In genomic region chr3:88137821-88138220, GRCm38 (mm10) we compare ENCODE assay signal across 8 mouse cellular contexts. TPM values are rescaled to one million over a fixed set of nuclear protein-coding genes. Genes with fewer than 3 reads are reported as not detected.
DNase-seq lines count a peak whose midpoint lies in the region; ATAC-seq lines count a peak whose summit lies in the region.

No protein-coding gene starts in this region.

- peak overlapping the region; percentile 78 for H3K9ac ChIP-seq in embryonic facial prominence, embryonic 13.5 days
- H3K9ac ChIP-seq in limb, embryonic 12.5 days (replicated peaks): peak overlapping the region; percentile 52
- peak overlapping the region; percentile 65 for H3K9ac ChIP-seq in neural tube, embryonic 15.5 days (replicated peaks)

- peak overlapping the region; percentile 98 for H3K4me3 ChIP-seq in embryonic facial prominence, embryonic 13.5 days
- peak overlapping the region; percentile 61 for H3K4me3 ChIP-seq in limb, embryonic 12.5 days (replicated peaks)
- H3K4me3 ChIP-seq in neural tube, embryonic 15.5 days (replicated peaks): peak overlapping the region; percentile 60

- ATAC-seq in embryonic facial prominence, embryonic 13.5 days (ENCODE audit: insufficient number of reproducible peaks, insufficient read depth, low FRiP score, low TSS enrichment, low read depth): no peak
- no peak for ATAC-seq in limb, embryonic 12.5 days (ENCODE audit: insufficient number of reproducible peaks, insufficient read depth, low FRiP score, low TSS enrichment, low read depth)
- ATAC-seq in neural tube, embryonic 15.5 days (ENCODE audit: low FRiP score): no peak

- peaks cover 39% of the 10 kb centered on the region for H3K4me1 ChIP-seq in embryonic facial prominence, embryonic 13.5 days
- H3K4me1 ChIP-seq in limb, embryonic 12.5 days (replicated peaks): peaks cover 34% of the 10 kb centered on the region
- peaks cover 45% of the 10 kb centered on the region for H3K4me1 ChIP-seq in neural tube, embryonic 15.5 days

- peak overlapping the region; percentile 94 for H3K4me2 ChIP-seq in embryonic facial prominence, embryonic 13.5 days
- peak overlapping the region; percentile 94 for H3K4me2 ChIP-seq in limb, embryonic 12.5 days
- H3K4me2 ChIP-seq in neural tube, embryonic 15.5 days: peak overlapping the region; percentile 99

- H3K36me3 ChIP-seq in embryonic facial prominence, embryonic 13.5 days: no peaks in the 10 kb centered on the region
- no peaks in the 10 kb centered on the region for H3K36me3 ChIP-seq in limb, embryonic 12.5 days
- no peaks in the 10 kb centered on the region for H3K36me3 ChIP-seq in neural tube, embryonic 15.5 days

- no peaks in the 10 kb centered on the region for H3K27me3 ChIP-seq in embryonic facial prominence, embryonic 13.5 days
- H3K27me3 ChIP-seq in limb, embryonic 12.5 days: no peaks in the 10 kb centered on the region
- H3K27me3 ChIP-seq in neural tube, embryonic 15.5 days (replicated peaks): peaks cover 14% of the 10 kb centered on the region

- peak; percentile 33 for DNase-seq in embryo, embryonic 10.5 days (ENCODE audit: low spot score)
- no peak for DNase-seq in embryo, embryonic 9.5 days (ENCODE audit: extremely low spot score)
- peak; percentile 89 for DNase-seq in 416B (ENCODE audit: low read depth)
- no peak for DNase-seq in adrenal gland, adult 18-20 months (ENCODE audit: low spot score in 2 of 2)
- DNase-seq in frontal cortex, postnatal 14 days (ENCODE audit: low spot score in 2 of 2): no peak

- H3K27ac ChIP-seq in embryonic facial prominence, embryonic 13.5 days: peak overlapping the region; percentile 99
- H3K27ac ChIP-seq in limb, embryonic 12.5 days: peak overlapping the region; percentile 98
- H3K27ac ChIP-seq in neural tube, embryonic 15.5 days (replicated peaks): peak overlapping the region; percentile 98

- H3K9me3 ChIP-seq in embryonic facial prominence, embryonic 13.5 days: no peaks in the 10 kb centered on the region
- no peaks in the 10 kb centered on the region for H3K9me3 ChIP-seq in limb, embryonic 12.5 days
- no peaks in the 10 kb centered on the region for H3K9me3 ChIP-seq in neural tube, embryonic 15.5 days (replicated peaks)

- 7% methylated on average over 3 of the region's 3 CpGs for whole genome bisulfite sequencing in embryonic facial prominence, embryonic 13.5 days
- 13% methylated on average over 3 of the region's 3 CpGs for WGBS in limb, embryonic 12.5 days
- WGBS in neural tube, embryonic 15.5 days: 16% methylated on average over 3 of the region's 3 CpGs

RNA-seq across cellular contexts. Expression of gene Mef2d, which starts 4.4 kb away (rescaled TPM):
- polyA plus RNA-seq in embryonic facial prominence, embryonic 13.5 days (2015; fragmentation: Nextera tagmentation; extraction: Ambion mirVana): 18.1 and 18.2 TPM in 2 replicates
- 12.1 and 14.3 TPM in 2 replicates for polyA plus RNA-seq in limb, embryonic 12.5 days (2016; fragmentation: Nextera tagmentation; extraction: Ambion mirVana)
- polyA plus RNA-seq in neural tube, embryonic 15.5 days (2015; fragmentation: Nextera tagmentation; extraction: Ambion mirVana): 14.3 and 20.3 TPM in 2 replicates
- total RNA-seq in adrenal gland, adult 18-20 months (2021): 10 to 100 TPM; 83.3 to 90.7 TPM

RNA-seq across cellular contexts. Expression of gene Iqgap3, which starts 56.0 kb away (rescaled TPM):
- polyA plus RNA-seq in embryonic facial prominence, embryonic 13.5 days (2015; fragmentation: Nextera tagmentation; extraction: Ambion mirVana): 20.1 and 22.8 TPM in 2 replicates
- 24.3 and 25.6 TPM in 2 replicates for polyA plus RNA-seq in limb, embryonic 12.5 days (2016; fragmentation: Nextera tagmentation; extraction: Ambion mirVana)
- 2.8 and 4.9 TPM in 2 replicates for polyA plus RNA-seq in neural tube, embryonic 15.5 days (2015; fragmentation: Nextera tagmentation; extraction: Ambion mirVana)
- under 1 TPM; 0.64 to 0.80 TPM for total RNA-seq in adrenal gland, adult 18-20 months (2021)

RNA-seq across cellular contexts. Expression of gene Ttc24, which starts 59.7 kb away (rescaled TPM):
- 0.11 and 0.19 TPM in 2 replicates for polyA plus RNA-seq in embryonic facial prominence, embryonic 13.5 days (2015; fragmentation: Nextera tagmentation; extraction: Ambion mirVana)
- not detected in 2 replicates for polyA plus RNA-seq in limb, embryonic 12.5 days (2016; fragmentation: Nextera tagmentation; extraction: Ambion mirVana)
- polyA plus RNA-seq in neural tube, embryonic 15.5 days (2015; fragmentation: Nextera tagmentation; extraction: Ambion mirVana): 0.38 TPM in 1 of 2 replicates, not detected in the other
- not detected for total RNA-seq in adrenal gland, adult 18-20 months (2021)

Comparison
In these comparisons a context has a peak if more than half of its experiments do, and no peak if none do; other contexts are left out.
1. DNase-seq: peak in embryo, embryonic 10.5 days (single experiment) and 416B (single experiment); none in embryo, embryonic 9.5 days (single experiment), adrenal gland, adult 18-20 months (0 of 2) and frontal cortex, postnatal 14 days (0 of 2).
2. Peak in every context shown above with its lines, with median percentiles within 50 percentile points of each other: H3K27ac ChIP-seq, H3K4me2 ChIP-seq, H3K4me3 ChIP-seq and H3K9ac ChIP-seq.